Mouse (Mus musculus) fat pad, adult 2 months (tissue): ENCODE data around the gene Omg.

ENCODE experiments used
- DNase-seq: peaks from one replicate; pipeline ENCODE4 v3.0.0-alpha.2; 2011; ENCODE audit warnings: low read depth, low spot score; ENCODE audit errors: extremely low read depth

Omg gene

DNA sequence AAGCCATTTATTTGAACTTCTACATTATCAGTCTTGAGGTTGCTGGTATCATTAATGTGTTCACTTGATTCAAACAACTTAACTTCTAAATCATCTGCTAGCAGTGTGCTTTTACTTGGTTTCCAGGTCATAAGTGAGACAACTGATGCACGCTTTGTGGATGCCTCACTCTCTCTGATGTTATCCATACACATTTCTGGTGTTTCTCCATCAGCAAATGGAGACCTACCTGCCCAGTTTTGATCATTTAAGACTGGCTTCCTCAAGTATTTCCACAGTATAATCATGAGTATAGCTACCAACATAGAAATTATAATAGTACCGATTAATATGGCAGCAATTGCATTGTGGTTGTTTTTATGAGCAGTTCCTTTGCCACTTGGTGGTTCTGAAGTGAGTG, 11.9 kb upstream of the Omg start:
- no peak for DNase-seq

DNA sequence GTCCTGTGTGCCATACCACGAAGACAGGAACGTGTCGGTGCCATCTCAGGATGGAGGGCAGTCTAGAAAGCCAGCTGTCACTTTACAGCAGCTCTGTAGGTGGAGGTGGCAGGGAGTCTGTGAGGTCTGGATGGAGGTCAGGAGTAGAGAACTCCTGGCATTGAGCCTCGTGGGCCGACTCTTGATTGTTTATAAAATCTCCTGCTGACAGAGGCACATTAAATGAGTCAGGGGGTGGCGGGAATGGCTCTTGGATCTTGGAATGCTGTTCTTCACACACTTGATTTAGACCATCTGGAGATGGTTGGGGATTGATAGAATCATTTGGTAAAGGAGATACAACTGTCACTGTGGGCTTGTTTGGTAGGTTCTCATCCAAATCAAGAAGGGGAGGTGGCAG, 11.4 kb upstream of the Omg start:
- DNase-seq, result no peak

DNA sequence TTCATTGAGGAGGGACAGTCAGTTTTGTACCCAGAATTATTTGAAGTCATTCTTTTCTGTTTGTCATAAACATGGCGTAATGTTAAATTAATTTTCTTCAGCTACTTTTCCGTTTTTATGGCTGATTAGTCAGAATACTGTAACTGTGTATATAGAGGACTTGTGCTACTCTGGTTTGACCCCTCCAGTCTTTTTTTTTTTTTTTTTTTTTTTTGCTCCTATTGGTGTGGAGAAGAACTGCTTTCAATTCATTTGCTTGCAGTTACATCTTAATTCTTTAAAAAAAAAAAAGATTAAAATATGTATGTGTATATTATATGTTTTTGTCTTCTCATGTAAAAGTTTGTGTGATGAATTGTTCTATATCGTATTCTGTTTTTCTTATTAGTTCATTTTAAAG, 8.1 kb upstream of the Omg start:
- DNase-seq, result no peak

DNA sequence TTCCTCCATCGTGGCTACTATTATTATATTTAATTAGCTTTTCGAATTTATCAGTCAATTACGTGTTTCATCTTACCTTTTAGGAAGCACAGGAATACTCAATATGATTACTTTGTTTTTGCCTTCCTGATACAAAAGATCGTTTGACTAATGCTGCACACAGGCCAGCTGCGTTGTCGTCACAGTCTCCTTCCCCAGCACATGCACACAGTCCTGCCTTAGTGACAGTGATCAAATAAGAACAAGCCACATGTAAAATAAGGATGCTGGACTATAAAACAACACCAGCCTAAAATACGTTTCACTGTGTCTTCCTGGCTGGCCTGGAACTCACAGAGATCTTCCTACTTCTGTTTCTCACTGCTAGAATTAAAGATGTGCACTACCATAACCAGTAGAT, 622 bp upstream of the Omg start:
- DNase-seq, result no peak

DNA sequence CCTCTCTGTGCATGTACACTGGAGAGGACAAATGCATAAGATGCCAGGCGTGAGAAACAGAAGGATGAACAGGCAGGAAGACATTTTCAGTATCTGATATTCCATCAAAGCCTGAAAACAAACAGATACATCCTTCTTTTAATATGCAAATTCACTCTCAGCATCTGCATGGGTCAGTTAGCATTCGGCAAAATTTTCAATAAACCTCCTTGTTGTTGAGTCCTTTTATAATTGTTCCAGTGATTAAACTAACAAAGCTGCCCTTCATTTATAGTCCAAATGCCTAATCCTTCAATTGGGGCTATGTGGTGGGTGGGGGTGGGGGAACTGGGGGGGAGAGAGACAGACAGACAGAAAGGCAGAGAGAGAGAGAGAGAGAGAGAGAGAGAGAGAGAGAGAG, 967 bp downstream of the Omg start:
- DNase-seq, result no peak

DNA sequence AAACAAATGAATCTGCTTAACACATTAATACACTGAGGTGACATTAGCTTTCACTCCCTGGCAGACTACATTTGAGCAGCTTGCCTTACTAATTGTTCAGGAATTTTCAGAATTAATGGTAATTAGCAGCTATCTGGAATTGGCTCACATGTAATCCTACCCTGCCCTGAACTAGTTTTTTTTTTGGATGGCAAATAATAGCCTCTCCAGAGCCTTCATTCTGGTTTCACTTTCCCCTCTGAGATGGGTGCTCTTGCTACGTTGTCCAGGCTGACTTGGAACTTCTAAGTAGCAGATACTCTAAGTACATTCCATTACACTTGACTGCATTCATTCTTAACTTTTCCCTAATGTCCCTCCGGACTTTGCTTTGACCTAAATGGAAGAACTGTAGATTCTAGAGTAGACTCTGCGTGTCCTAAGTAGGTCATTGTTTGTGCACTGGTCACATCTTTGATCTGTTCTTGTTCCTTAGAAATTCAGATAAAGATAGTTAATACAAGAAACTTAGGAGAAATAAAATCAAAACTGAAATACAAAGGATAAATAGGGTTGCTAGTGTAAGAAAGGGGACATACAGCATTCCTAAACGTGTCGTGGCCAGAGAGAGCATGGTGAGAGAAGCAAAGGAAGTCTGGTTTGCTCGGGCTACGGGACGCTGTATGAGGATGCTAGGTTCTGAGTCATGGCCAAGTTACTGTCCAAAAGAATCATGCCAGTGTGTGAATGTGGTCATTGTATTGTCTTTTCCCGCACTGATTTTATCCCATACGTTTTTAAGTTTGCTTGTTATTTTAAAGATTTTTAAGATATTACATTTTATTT, 8.7 kb downstream of the Omg start:
- DNase-seq, result no peak

DNA sequence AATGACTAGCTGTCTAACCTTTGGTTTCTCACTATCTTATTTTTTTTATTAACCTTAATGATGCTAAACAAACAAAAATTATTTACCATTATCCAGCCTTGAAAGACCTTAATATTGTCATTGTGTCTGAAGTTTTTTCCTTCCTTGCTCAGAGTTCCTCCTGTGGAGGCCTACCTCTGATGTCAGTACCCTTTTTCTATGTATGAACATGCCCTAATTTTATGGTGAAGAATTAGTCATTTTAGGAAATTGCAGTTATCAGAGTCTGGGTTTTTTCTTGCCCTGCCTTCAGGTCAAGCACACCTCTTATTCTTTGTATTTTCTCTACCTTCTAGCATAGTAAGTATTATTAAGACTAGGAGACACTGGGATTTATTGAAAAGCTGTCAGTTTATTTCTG, 19.2 kb downstream of the Omg start:
- DNase-seq, result no peak

DNA sequence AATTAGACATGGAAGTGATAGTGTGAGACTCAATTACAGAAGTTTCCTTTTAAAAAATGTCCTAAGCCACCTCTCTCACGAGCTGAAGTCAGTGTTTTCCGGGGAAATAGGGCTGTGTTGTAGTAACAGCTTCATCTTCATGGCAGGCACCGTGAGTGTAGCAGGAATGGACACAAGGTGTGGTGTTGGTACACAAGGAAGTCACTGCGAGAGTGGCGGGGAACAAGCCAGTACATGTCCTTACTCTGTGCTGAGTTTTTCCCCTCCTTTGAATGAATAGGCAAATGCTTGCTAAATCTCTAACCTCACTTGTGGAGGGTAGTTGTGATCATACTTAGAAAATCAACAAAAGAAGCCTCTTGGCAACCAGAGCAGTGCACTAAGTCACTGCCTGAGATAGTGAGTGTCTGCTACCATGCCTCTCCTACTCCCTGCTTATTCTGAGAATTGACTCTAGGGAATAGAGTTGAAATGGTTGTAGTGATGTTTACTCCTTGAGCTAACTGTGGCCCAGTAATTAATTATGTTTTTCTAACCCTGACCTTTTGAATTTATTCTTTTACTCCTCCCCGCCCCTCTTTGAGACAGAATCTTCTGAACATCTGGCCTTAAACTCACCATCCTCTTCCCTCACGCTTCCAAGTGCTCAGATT, 19.9 kb downstream of the Omg start:
- DNase-seq, result no peak

DNA sequence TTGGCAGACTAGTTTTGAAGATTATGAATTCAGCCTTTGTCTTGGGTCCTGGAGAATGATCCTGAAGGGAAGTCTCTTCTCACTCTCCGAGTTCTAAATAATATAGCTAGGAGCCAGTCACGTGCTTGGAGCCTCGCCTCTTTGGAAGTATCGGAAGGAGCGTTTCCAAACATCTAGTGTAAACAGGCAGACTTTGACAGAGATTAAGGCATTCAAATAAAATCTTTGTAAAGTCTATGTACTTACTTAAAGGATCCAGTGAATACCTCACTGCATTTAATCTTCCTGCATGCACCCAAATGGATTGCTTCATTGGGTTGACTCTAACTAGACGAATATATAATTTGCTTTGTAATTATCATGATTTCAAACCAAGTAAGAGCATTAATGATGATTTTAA, 20.5 kb downstream of the Omg start:
- no peak for DNase-seq

DNA sequence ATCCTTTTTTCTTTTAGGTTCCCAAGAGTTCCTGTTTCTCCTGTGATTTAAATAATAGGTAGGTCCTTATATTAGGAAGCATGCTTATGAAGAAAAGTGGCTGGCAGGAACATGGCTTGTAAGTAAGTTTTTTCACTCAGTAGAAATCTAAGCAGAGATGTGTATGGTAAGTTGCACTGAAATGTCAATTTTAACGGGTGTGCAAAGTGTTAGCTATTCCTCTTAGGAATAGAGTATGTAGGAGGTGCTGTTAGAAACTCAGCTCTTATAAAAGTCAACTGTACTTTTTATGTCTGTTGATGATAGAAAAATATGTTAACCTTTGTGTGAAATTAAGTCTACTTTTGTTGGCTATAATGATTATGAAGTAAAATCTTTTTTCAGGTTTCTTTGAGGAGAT, 35.8 kb downstream of the Omg start:
- no peak for DNase-seq

DNA sequence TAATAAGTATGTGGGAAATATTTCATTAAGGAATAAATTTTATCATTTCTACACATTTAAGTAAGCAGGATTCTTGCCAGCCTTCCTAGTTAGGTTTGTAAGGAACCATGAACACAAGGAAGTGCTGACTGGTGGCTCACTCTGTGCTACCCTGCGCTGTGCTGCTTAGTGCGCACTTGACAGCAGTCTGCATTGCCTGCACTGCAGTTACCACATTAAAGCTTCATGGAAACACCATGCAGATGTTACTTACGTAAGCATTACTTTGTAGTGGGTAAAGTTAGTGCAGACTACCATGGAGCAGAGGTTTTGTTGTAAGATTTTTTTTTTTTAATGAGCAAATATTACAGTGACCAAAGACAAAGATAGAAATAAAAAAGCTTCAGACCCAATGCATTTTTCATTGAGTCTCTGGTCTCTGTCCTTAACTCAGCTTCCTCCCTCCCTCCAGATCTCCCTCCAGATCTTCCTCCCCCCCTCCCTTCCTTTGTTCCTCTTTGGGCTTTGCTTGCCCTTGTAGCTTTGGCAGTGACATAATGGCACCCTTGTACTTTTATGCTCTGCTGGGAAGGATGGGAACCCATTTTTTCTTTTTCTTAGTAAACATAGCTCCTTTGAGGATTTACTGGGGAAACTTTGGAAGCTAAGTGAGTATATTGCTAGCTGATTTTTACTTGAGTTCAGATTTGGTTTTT, 43.0 kb downstream of the Omg start:
- DNase-seq, result no peak

DNA sequence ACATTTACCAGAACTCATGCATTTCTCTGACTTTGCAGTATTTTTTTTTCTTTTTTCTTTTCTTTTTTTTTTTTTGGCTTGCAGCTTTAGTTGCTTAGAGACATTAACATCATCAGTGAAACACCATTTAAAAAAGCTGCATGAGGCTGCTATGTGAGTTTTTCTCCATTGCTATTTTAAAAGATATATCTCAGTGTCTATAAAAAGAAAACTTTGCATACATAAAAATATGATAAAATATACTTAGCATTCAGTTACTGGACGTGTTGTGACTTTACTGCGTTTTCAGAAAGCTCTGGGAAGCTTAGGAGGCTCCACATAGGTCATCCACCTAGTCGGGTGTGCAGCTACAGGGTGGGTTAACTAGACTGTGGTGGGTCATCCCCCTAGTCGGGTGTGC, 44.0 kb downstream of the Omg start:
- DNase-seq, result no peak

DNA sequence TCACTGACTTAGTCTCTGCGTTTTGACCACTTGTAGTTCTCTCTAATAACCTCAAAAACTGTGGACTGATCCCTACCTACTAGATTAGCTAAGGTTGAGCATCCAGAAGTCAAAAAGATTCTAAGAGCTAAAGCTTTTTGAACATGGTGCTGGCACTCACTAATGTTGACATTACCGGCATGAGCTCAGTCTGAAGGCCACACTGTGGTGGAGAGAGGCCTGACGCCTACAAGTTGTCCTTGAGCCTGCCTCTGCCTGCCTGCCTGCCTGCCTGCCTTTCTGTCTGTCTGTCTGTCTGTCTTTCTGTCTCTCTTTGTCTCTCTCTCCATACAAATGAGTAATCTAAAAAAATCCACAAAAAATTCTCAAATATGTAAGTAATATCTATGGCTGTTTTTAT, 46.0 kb downstream of the Omg start:
- no peak for DNase-seq

DNA sequence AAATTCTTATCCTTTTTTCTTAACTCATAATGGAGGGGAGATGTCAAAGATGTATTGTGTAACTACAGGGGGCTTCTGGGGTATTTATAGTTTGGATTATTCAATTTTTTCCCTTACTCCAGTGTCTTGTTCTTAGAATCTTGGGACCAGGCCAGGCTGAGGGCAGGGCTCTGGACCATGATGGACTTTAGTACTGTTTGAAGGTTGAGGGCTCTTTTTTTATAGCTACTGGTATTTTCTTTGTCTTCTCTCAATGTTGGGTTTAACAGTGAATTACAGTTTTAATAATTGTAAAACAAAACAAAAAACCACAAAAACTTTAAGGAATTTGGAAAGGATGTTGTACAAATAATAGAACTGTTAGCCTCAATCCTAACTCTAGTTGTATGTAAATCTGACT, 50.9 kb downstream of the Omg start:
- no peak for DNase-seq
